Mouse (Mus musculus) heart, embryonic 13.5 days (tissue): ENCODE measurements around the gene Itsn1. TPM values are rescaled to one million over a fixed set of nuclear protein-coding genes. Genes with fewer than 3 reads are reported as not detected.

Experiments
- ATAC-seq: fragments of 200-750 bp; cut with Nextera tagmentation; 2 replicates; pipeline ENCODE4 v1.8.0; 2017; ENCODE audit warnings: moderate TSS enrichment; ENCODE audit not compliant: insufficient number of reproducible peaks, low FRiP score, low TSS enrichment; ENCODE audit errors: extremely low read depth
- H3K27ac ChIP-seq: fragments of 300-500 bp; sonication (generic); replicated peaks from 2 replicates; pipeline ENCODE4 v1.5.1; 2015; ENCODE audit warnings: moderate library complexity, mild to moderate bottlenecking, inconsistent platforms
- H3K27me3 ChIP-seq: fragments of 300-500 bp; sonication (generic); replicated peaks from 2 replicates; pipeline ENCODE4 v1.6.1; 2015; ENCODE audit warnings: mild to moderate bottlenecking, inconsistent platforms
- H3K36me3 ChIP-seq: fragments of 300-500 bp; sonication (generic); 2 replicates; pipeline ENCODE4 v1.6.1; 2015; ENCODE audit warnings: mild to moderate bottlenecking, inconsistent platforms
- H3K4me1 ChIP-seq: fragments of 300-500 bp; sonication (generic); 2 replicates; pipeline ENCODE4 v1.6.1; 2015; ENCODE audit warnings: inconsistent platforms
- H3K4me2 ChIP-seq: fragments of 300-500 bp; sonication (generic); 2 replicates; pipeline ENCODE4 v1.6.1; 2015; ENCODE audit warnings: inconsistent platforms, mild to moderate bottlenecking, moderate library complexity
- H3K4me3 ChIP-seq: fragments of 300-500 bp; sonication (generic); 2 replicates; pipeline ENCODE4 v1.5.1; 2015; ENCODE audit warnings: moderate library complexity, mild to moderate bottlenecking, inconsistent platforms
- H3K9ac ChIP-seq: fragments of 300-500 bp; sonication (generic); 2 replicates; pipeline ENCODE4 v1.6.1; 2015; ENCODE audit warnings: inconsistent platforms, mild to moderate bottlenecking, moderate library complexity
- H3K9me3 ChIP-seq: fragments of 300-500 bp; sonication (generic); 2 replicates; pipeline ENCODE4 v1.6.1; 2016; ENCODE audit warnings: inconsistent platforms
- WGBS: fragments of 180-500 bp; shearing (Covaris S2); methylation state at CpG from one replicate; pipeline ENCODE4 v1.1.7; 2015; ENCODE audit warnings: mixed read lengths; 5-methylcytosine and 5-hydroxymethylcytosine counted together
- polyA plus RNA-seq: library from polyadenylated mRNA; unstranded; fragments of >200 nt; fragmentation: Nextera tagmentation; extraction: Ambion mirVana; gene quantifications from 2 replicates; pipeline ENCODE4 v1.2.1, GENCODE M21; 2015

Gene Itsn1
- polyA plus RNA-seq, 1 experiment from 2014 or later, result 19.5 TPM

GRCm38 (mm10) chr16:91879101-91879500 lies 150.0 kb downstream of the Itsn1 start:
- peaks cover 20% of the 10 kb centered on the region for H3K4me1 ChIP-seq
- H3K27ac ChIP-seq, result no peak overlapping the region
- no peak for ATAC-seq
- H3K4me3 ChIP-seq, result no peak overlapping the region
- no peaks in the 10 kb centered on the region for H3K36me3 ChIP-seq
- no peak overlapping the region for H3K9ac ChIP-seq
- no peaks in the 10 kb centered on the region for H3K9me3 ChIP-seq
- H3K27me3 ChIP-seq, result no peaks in the 10 kb centered on the region
- 71% methylated on average over 2 of the region's 2 CpGs for WGBS
- no peak overlapping the region for H3K4me2 ChIP-seq

- H3K4me1 ChIP-seq, result peaks cover 11% of the 10 kb centered on the region
- WGBS, result 82% methylated on average over 11 of the region's 11 CpGs
- no peaks in the 10 kb centered on the region for H3K27me3 ChIP-seq
- H3K4me3 ChIP-seq, result no peak overlapping the region
- no peaks in the 10 kb centered on the region for H3K9me3 ChIP-seq
- no peak for ATAC-seq
- H3K4me2 ChIP-seq, result no peak overlapping the region
- H3K36me3 ChIP-seq, result no peaks in the 10 kb centered on the region
- H3K9ac ChIP-seq, result no peak overlapping the region
- H3K27ac ChIP-seq, result no peak overlapping the region
Observed at GRCm38 (mm10) chr16:91880869-91881767, 152.0 kb downstream of the Itsn1 start.

- ATAC-seq, result no peak
- no peaks in the 10 kb centered on the region for H3K36me3 ChIP-seq
- no peak overlapping the region for H3K27ac ChIP-seq
- H3K4me1 ChIP-seq, result peaks cover 7% of the 10 kb centered on the region
- H3K4me3 ChIP-seq, result no peak overlapping the region
- no peaks in the 10 kb centered on the region for H3K27me3 ChIP-seq
- H3K4me2 ChIP-seq, result no peak overlapping the region
- no peaks in the 10 kb centered on the region for H3K9me3 ChIP-seq
- no peak overlapping the region for H3K9ac ChIP-seq
- WGBS, result 73% methylated on average over 9 of the region's 9 CpGs
Observed at GRCm38 (mm10) chr16:91882168-91882859, 153.2 kb downstream of the Itsn1 start.

GRCm38 (mm10) chr16:91883636-91884035 lies 154.6 kb downstream of the Itsn1 start:
- no peak overlapping the region for H3K27ac ChIP-seq
- H3K9me3 ChIP-seq, result no peaks in the 10 kb centered on the region
- 82% methylated on average over 2 of the region's 2 CpGs for WGBS
- no peaks in the 10 kb centered on the region for H3K27me3 ChIP-seq
- no peak overlapping the region for H3K4me3 ChIP-seq
- no peak overlapping the region for H3K4me2 ChIP-seq
- no peak for ATAC-seq
- H3K36me3 ChIP-seq, result no peaks in the 10 kb centered on the region
- no peak overlapping the region for H3K9ac ChIP-seq
- H3K4me1 ChIP-seq, result peaks cover 7% of the 10 kb centered on the region

GRCm38 (mm10) chr16:91884196-91884595 lies 155.1 kb downstream of the Itsn1 start:
- H3K4me1 ChIP-seq, result peaks cover 7% of the 10 kb centered on the region
- no peak; the same call in 1 of the 2 replicates for ATAC-seq
- H3K9me3 ChIP-seq, result no peaks in the 10 kb centered on the region
- no peak overlapping the region for H3K4me2 ChIP-seq
- H3K36me3 ChIP-seq, result no peaks in the 10 kb centered on the region
- H3K9ac ChIP-seq, result no peak overlapping the region
- no peak overlapping the region for H3K27ac ChIP-seq
- H3K27me3 ChIP-seq, result no peaks in the 10 kb centered on the region
- no peak overlapping the region for H3K4me3 ChIP-seq
- WGBS, result 48% methylated on average over 5 of the region's 5 CpGs

GRCm38 (mm10) chr16:91885389-91886122 lies 156.5 kb downstream of the Itsn1 start:
- Histone ChIP-seq H3K9me3 (no peaks in the 10 kb centered on the region), H3K27ac (no peak overlapping the region), H3K4me2 (peak overlapping the region; percentile 66), H3K36me3 (no peaks in the 10 kb centered on the region), H3K27me3 (no peaks in the 10 kb centered on the region), H3K4me3 (peak overlapping the region; percentile 35), H3K9ac (peak overlapping the region; percentile 62), H3K4me1 (peaks cover 12% of the 10 kb centered on the region)
- ATAC-seq, result no peak
- WGBS, result 13% methylated on average over 18 of the region's 19 CpGs

GRCm38 (mm10) chr16:91888368-91888767 lies 159.3 kb downstream of the Itsn1 start:
- H3K4me2 ChIP-seq, result no peak overlapping the region
- H3K4me3 ChIP-seq, result no peak overlapping the region
- no peak for ATAC-seq
- 79% methylated on average over 3 of the region's 3 CpGs for WGBS
- H3K36me3 ChIP-seq, result no peaks in the 10 kb centered on the region
- H3K27me3 ChIP-seq, result no peaks in the 10 kb centered on the region
- no peaks in the 10 kb centered on the region for H3K9me3 ChIP-seq
- H3K9ac ChIP-seq, result no peak overlapping the region
- no peak overlapping the region for H3K27ac ChIP-seq
- peaks cover 12% of the 10 kb centered on the region for H3K4me1 ChIP-seq

GRCm38 (mm10) chr16:91889831-91890230 lies 160.8 kb downstream of the Itsn1 start:
- Histone ChIP-seq H3K4me2 (no peak overlapping the region), H3K9ac (peak overlapping the region; percentile 42; the same call in 1 of the 2 replicates), H3K27ac (no peak overlapping the region), H3K4me1 (peaks cover 12% of the 10 kb centered on the region), H3K36me3 (no peaks in the 10 kb centered on the region), H3K27me3 (no peaks in the 10 kb centered on the region), H3K9me3 (no peaks in the 10 kb centered on the region), H3K4me3 (no peak overlapping the region)
- ATAC-seq, result 0 out of 2 replicates have a peak, but pooled peaks have one; percentile 31
- 43% methylated on average over 12 of the region's 12 CpGs for WGBS

- Histone ChIP-seq H3K4me1 (peaks cover 5% of the 10 kb centered on the region), H3K27ac (no peak overlapping the region), H3K4me2 (no peak overlapping the region), H3K4me3 (no peak overlapping the region), H3K9ac (no peak overlapping the region), H3K9me3 (no peaks in the 10 kb centered on the region), H3K27me3 (no peaks in the 10 kb centered on the region), H3K36me3 (no peaks in the 10 kb centered on the region)
- ATAC-seq, result no peak
- WGBS, result 77% methylated on average over 11 of the region's 11 CpGs
Observed at GRCm38 (mm10) chr16:91891218-91891617, 162.1 kb downstream of the Itsn1 start.

- peaks cover 4% of the 10 kb centered on the region for H3K27me3 ChIP-seq
- no peak overlapping the region for H3K4me2 ChIP-seq
- no peak overlapping the region for H3K4me3 ChIP-seq
- no peak overlapping the region; the same call in 1 of the 2 replicates for H3K27ac ChIP-seq
- WGBS, result 75% methylated on average over 6 of the region's 6 CpGs
- H3K36me3 ChIP-seq, result no peaks in the 10 kb centered on the region
- H3K9me3 ChIP-seq, result no peaks in the 10 kb centered on the region
- no peak for ATAC-seq
- H3K4me1 ChIP-seq, result no peaks in the 10 kb centered on the region; the same call in 1 of the 2 replicates
- no peak overlapping the region for H3K9ac ChIP-seq
Observed at GRCm38 (mm10) chr16:91896426-91896830, 167.3 kb downstream of the Itsn1 start.
